Mouse (Mus musculus) heart, embryonic 14.5 days (tissue): ENCODE measurements at regions not wholly inside any gene's neighbourhood (a gene's known extent, or its start where the extent isn't known, plus 50 kb on each side); places are given as distances from the start of the nearest gene placed in this dataset.

Source experiments
- ATAC-seq: fragments of 200-750 bp; cut with Nextera tagmentation; 2 replicates; pipeline ENCODE4 v1.8.0; 2017; ENCODE audit warnings: low read depth, moderate TSS enrichment; ENCODE audit not compliant: insufficient number of reproducible peaks, insufficient read depth, low FRiP score
- H3K27ac ChIP-seq, 2 experiments: fragments of 200-500 bp in 1 of 2; fragments of 300-500 bp in 1 of 2; sonication (generic) in 1 of 2; replicated peaks in 1 of 2; 2 replicates each; pipeline ENCODE4 v1.5.1; 2012 to 2014; ENCODE audit warnings: low read depth in 2 of 2, low read length in 2 of 2, control low read depth in 1 of 2, mild to moderate bottlenecking in 1 of 2, mixed read lengths in 1 of 2; ENCODE audit not compliant: control insufficient read depth in 1 of 2, insufficient read depth in 1 of 2
- H3K27me3 ChIP-seq: fragments of 300-500 bp; sonication (generic); 2 replicates; pipeline ENCODE4 v1.6.1; 2014; ENCODE audit warnings: mild to moderate bottlenecking, low read length, control low read depth; ENCODE audit not compliant: control insufficient read depth, insufficient read depth
- H3K36me3 ChIP-seq: fragments of 300-500 bp; sonication (generic); 2 replicates; pipeline ENCODE4 v1.6.1; 2014; ENCODE audit warnings: mild to moderate bottlenecking, control low read depth, low read length, mixed read lengths; ENCODE audit not compliant: control insufficient read depth, insufficient read depth
- H3K4me1 ChIP-seq, 2 experiments: fragments of 200-500 bp in 1 of 2; fragments of 300-500 bp in 1 of 2; sonication (generic) in 1 of 2; 2 replicates each; pipeline ENCODE4 v1.6.1; 2012 to 2014; ENCODE audit warnings: low read length in 2 of 2, control low read depth in 1 of 2, mixed read lengths in 1 of 2; ENCODE audit not compliant: control insufficient read depth in 2 of 2, insufficient read depth in 2 of 2
- H3K4me2 ChIP-seq: fragments of 300-500 bp; sonication (generic); 2 replicates; pipeline ENCODE4 v1.6.1; 2014; ENCODE audit warnings: mild to moderate bottlenecking, low read length
- H3K4me3 ChIP-seq, 2 experiments: fragments of 200-500 bp in 1 of 2; fragments of 300-500 bp in 1 of 2; sonication (generic) in 1 of 2; 2 replicates each; pipeline ENCODE4 v1.5.1; 2012 to 2014; ENCODE audit warnings: low read length in 2 of 2, mild to moderate bottlenecking in 2 of 2, control low read depth in 1 of 2, low read depth in 1 of 2, moderate library complexity in 1 of 2; ENCODE audit not compliant: control insufficient read depth in 1 of 2, insufficient read depth in 1 of 2
- H3K9ac ChIP-seq: fragments of 300-500 bp; sonication (generic); 2 replicates; pipeline ENCODE4 v1.6.1; 2014; ENCODE audit warnings: mild to moderate bottlenecking, low read length
- H3K9me3 ChIP-seq: fragments of 300-500 bp; sonication (generic); 2 replicates; pipeline ENCODE4 v1.6.1; 2016; ENCODE audit warnings: low read length, control low read depth; ENCODE audit not compliant: control insufficient read depth
- WGBS: fragments of 180-500 bp; shearing (Covaris S2); extraction: QIAGEN DNeasy Blood & Tissue Kit; methylation state at CpG from one replicate; pipeline ENCODE4 v1.1.7; 2014; 5-methylcytosine and 5-hydroxymethylcytosine counted together

GRCm38 (mm10) chr16:30205816-30206356 lies 61.4 kb downstream of the Cpn2 start:
- 0 out of 2 replicates have a peak, but pooled peaks cover 6% of the 10 kb centered on the region for H3K9me3 ChIP-seq
- no peak overlapping the region for H3K4me3 ChIP-seq
- 43% methylated on average over 15 of the region's 15 CpGs for WGBS
- H3K27me3 ChIP-seq, result peaks cover 4% of the 10 kb centered on the region; the same call in 1 of the 2 replicates
- H3K9ac ChIP-seq, result no peak overlapping the region
- no peaks in the 10 kb centered on the region for H3K4me1 ChIP-seq
- no peak for ATAC-seq
- H3K4me2 ChIP-seq, result no peak overlapping the region
- H3K36me3 ChIP-seq, result no peaks in the 10 kb centered on the region
- no peak overlapping the region for H3K27ac ChIP-seq
